Mouse (Mus musculus) cerebellum, adult 9-10 months (tissue): ENCODE data around the gene Eid2.

Experiments
- DNase-seq: peaks from one replicate; pipeline ENCODE4 v3.0.0; 2022

Eid2 gene

GRCm38 (mm10) chr7:28294481-28294880 is 26.8 kb downstream of the Eid2 start:
- DNase-seq = no peak

DNA sequence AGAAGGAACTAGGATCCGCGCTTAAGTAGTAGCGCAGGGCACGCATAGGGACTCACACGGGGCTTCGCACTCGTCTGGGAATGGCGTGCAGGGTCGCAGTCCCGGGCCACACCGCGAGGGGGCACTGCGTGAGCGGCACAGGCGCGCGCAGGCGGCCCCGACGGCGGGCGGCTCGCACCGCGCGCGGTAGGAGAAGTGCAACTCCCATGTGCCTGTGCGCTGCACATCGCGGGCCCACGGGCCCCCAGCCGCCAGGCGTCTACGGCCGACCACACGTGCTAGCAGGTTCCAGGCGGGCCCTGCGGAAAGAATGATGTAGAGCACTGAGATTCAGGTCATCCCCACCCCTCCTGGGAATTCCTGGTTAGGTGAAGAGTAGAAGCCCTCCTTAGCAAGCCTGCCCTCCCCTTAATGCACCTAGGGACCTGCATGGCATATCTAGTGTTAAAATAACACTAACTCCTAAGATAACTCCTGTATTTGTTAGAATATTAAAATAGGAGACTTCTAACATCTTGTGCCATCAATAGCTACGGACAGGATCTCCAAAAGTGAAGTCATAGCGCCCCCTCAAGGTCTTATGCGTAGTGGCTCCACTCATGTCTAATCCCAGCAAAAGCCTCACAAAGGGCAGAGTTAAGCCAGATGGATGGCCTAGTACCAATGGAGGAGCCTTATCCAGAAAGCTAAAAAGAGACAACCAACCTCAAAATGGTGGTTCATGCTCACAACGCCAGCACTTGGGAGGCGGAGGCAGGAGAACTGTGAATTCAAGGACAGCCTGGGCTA is 31.4 kb downstream of the Eid2 start:
- peak; percentile 74 for DNase-seq

GRCm38 (mm10) chr7:28301616-28302433 is 34.1 kb downstream of the Eid2 start, which contains the start of gene Dll3:
TSS of gene Dll3 (minus strand) at chr7:28302238.
- no peak for DNase-seq

- DNase-seq = no peak
These were observed 38.0 kb downstream of the Eid2 start for GRCm38 (mm10) chr7:28305641-28306040.

- no peak for DNase-seq
These were observed 38.5 kb downstream of the Eid2 start for GRCm38 (mm10) chr7:28306216-28306615.

DNA sequence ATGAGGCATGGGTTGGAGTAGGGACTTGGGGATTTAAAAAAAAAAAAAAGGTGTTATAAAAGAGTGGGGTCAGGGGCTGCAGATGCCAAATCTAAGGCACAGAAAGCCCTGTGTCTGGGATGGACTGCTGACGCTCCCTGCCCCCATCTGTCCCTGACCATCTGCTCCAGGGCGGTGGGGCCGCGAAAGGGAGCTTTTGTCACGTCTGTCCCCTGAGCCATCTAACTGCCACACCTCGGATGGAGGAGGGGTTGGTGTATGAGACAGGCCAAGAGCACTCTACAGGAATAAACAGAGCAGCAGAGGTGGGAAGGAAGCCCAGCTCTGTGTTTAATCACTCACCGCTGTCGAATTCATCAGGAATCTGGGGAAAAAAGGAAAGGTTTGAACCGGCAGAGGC is 42.1 kb downstream of the Eid2 start:
- no peak for DNase-seq

DNA sequence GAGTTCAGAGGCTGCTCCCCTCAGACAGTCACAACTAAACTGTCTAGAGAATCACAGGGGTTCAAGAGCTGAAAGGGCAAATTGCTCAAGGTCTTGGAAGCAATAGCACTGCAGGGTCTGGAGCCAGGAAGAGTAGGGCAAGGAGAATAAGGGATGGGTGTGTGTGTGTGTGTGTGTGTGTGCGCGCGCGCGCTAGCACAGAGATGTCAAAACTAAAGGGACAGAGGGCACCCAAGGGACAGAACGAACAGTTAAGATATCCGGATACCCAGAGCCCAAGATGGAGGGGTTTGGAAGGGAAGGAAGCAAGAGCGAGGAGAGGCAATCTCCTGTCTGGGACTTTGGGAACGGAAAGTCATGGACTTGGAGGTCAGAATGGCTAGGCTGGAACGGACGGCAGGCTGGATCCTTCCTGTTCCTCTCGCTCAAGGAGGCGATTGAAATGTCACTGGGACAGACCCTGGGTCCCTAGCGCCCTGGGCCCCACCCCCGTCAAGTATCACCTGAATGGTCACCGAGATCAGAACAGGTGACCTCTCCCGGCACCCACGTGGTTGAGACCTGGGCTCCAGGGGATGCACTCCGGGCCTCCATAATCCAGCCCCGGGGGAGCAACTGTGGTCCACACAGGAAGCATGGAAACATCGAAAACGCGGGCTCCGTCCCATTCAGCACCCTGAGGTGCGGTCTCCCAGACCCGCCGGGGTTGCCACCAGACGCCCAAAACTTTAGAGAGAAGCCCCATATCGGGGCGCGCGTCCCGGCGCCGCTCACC is 43.7 kb downstream of the Eid2 start:
- DNase-seq = peak; percentile 22

- peak; percentile 97 for DNase-seq
These were observed 44.4 kb downstream of the Eid2 start, which contains the start of gene Timm50 for GRCm38 (mm10) chr7:28311926-28312543. TSS of gene Timm50 (minus strand) at chr7:28312072.

- no peak for DNase-seq
These were observed 50.4 kb downstream of the Eid2 start for GRCm38 (mm10) chr7:28318036-28318435.

DNA sequence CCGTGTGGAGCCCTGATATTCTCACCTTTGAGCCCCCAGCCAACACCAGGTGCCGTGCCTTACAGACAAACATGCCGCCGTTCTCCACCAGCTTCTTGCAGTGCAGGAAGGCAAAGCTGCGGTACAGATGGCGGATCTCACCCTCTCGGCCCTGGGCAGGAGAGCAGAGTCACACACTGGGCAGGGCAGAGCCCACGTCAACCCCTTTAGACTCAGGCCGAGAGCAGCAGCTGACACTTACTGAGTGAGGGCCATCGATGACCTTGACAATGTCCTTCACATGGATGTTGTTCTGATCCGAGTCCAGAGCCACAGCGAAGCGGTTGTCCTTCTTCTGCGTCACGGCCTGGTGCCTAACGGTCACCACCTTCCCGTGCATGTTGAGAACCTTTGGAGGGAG is 51.0 kb downstream of the Eid2 start:
- DNase-seq = no peak
